Mouse (Mus musculus): Measurements from ENCODE around the gene Msantd2.

DNA sequence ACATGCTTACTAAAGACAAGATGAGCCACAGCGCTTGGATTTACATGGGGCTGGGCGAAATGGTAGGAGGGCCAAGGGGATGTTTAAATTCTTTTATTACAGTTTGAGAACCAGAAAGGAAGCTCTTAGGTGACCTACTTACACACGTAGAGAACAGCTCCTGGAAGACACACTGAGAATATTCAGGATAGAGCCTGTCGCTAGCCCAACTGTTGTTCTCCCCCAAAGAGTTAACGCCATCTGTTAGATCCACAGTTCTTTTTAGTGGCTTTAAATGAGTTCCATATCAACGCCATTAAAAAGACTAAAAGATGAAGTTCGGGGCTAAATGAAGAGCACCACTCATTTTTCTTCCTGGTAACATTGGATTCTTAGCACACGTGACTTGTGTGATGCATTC lies 29.9 kb downstream of the Msantd2 start:
- TF ChIP-seq CTCF (IDR thresholded peaks at IDR 0.05; ENCODE audit: low read depth) (no peak), EP300 (IDR thresholded peaks at IDR 0.05; ENCODE audit: low read depth) (no peak)
